Mouse (Mus musculus) gastrocnemius, postnatal 4 days (tissue): Measurements from ENCODE around the gene Tmem87b. TPM values are rescaled to one million over a fixed set of nuclear protein-coding genes. Genes with fewer than 3 reads are reported as not detected.

ENCODE experiments used
- DNase-seq, 2 experiments: peaks; one replicate each; pipeline ENCODE4 v3.0.0; 2021 to 2022; ENCODE audit warnings: low spot score in 2 of 2, mixed read lengths in 2 of 2
- total RNA-seq, 2 experiments: library from RNA; stranded (reverse); gene quantifications; 2 replicates each; pipeline ENCODE4 v1.2.3; 2021

Tmem87b gene
- total RNA-seq, 2 experiments from 2014 or later, result 20.5 to 23.0 TPM

DNA sequence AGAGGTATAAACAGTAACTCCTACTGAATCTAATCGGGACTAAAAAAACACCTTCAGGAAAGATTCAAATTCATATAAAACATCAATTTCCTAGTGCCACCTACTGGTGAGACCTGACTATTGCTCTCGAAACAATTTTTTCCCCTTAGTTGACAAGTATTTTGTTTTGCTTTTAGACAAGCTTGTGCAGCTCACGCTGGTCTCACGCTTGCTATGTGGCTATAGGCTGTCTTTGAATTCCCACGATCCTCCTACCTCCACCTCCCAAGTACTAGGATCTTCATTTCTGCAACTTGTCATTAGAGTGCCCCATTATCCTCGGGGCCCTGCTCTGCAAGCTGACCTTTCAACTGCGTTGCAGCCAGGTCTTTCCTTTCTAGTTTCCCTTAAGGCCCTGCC, 532 bp upstream of the Tmem87b start:
- peak in 1 of 2 experiments; percentile 52 for DNase-seq

DNA sequence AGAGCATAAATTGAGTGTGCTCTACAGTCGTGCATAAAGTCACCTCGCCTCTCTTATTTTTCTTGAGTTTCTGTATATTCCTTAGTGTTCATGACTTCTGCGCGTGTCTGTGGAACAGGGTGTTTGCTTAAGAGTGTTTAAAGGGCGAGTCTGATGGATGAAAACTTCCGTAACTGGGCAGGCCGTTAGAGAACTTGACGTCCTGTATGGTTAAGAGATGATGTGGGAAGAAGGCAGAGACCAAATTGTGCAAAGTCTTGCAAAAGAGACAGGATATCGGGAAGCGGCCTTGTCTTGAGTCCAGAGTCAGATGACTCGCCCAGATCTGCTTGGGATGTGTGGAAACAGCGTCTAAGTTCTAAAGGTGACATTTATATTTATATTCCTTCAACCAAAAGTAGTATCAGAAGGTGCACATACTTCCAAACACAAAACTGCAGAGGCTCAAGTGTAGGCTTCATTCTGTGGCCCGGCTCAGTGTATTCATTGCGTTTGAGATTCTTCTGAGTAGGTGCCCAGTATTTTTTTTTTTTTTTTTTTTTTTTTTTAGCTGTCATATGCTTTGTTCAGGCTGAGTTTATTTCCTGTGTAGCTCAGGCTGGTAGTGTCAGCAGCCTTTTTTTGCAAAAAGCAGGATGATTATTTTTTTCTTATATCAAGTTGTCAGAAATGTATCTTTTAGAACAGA, 1.2 kb downstream of the Tmem87b start:
- DNase-seq, result no peak

DNA sequence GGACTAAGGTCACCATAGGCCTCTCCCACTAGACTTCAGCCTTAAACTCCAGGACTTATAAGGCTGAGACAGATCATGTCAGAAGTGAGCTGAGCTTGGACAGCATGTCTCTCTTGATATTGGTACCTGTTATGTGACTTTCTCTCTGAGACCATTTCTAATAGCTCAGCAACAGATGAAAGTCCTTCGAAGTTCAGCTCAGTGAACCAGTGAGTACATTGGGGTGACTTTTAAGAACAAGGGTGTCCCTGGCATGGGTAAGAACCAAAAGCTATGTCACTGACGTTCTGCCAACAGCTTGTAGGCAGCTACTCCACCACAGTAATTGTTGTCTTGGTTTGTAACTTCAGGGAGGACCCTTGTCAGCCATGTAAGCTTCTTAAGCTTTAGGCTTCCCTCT, 2.7 kb downstream of the Tmem87b start:
- no peak for DNase-seq

DNA sequence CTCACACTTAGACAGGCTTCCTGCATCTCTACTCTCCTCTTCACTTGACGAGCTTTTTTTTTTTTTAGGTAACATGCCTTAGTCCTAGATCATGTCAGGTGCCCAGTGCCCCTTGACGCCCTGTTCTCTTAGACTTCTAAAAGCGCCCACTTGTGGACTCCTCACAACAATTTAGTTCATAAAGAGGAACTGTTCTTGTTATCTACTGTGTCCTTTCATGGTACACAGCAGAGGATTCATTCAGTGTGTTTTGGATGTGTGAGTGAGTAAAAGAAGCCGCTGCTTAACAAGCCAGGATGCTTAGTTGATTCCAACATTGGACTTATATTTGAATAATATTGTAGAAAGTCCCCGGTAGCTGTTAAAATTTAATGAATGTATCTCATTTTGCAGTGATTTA, 6.0 kb downstream of the Tmem87b start:
- no peak for DNase-seq

DNA sequence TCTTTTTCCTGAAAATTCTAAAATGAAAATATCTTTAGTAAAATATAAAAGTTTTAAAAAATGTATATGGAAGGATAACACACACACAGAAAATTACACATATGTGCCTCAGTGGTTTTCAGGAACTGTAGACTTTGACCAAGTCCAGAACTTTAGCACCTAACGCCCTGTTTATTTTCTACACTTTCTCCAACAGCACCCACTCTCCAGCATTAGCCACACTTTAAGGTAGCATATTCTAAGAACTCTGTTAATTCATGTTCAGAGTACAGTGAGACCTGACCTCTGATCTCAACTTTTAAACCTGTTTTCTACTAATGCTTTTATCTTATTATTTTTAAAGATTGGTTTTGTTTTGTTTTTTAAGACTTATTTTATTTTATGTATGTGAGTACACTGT, 9.9 kb downstream of the Tmem87b start:
- DNase-seq, result no peak

DNA sequence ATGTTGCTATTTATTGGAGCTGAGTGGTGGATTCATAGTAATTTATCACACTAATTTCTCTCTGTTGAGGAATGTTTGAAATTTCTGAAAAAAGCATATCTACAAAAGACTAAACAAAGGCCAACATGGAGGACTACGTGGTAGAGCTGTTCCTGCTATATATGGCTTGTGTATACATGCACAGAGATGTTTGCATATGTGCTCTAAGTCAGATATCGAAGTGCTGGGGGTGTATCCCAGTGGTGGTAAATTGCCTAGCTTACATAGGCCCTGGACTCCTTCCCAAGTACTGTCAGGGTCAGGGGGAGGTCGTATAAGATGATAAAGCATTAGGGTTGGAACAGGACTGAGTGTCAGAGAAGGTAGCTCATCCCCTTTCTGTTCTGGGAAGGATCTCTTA, 14.7 kb downstream of the Tmem87b start:
- DNase-seq, result no peak

DNA sequence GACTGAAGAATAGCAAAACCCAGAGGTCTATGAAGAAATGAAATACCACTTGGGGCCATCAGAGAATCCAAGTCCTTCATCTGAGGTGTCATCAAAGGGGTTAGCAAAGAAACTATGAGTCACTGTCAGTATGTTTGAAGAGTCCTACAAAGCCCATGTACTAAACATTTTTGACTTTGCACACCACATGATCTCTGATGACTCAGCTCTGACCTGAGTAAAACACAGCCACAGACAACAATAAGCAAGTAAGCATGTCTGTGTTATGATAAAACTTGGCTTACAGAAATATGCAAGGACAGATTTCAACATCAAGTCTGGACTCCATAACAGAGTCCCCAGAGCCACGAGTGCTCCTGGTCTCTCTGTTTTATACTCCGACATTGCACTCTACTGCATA, 15.1 kb downstream of the Tmem87b start:
- DNase-seq, result no peak

DNA sequence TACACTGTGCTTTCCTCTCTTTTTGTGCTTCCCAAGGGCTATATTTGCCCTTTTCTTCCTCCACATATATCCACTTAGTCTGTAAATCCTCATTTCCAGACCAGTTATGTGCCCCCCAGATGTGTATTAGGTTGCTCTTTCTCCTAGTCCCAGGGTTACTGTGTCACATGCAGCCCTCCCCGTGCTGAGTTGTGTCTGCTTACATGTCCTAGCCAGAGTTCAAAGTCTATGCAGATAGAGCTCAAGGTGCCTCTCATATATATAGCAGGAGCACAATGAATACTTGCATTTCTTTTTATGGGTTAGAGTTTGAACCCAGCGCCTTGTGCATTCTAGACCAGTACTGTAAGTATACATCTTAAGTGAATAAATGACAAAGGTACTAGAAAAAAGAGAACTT, 15.5 kb downstream of the Tmem87b start:
- no peak for DNase-seq

DNA sequence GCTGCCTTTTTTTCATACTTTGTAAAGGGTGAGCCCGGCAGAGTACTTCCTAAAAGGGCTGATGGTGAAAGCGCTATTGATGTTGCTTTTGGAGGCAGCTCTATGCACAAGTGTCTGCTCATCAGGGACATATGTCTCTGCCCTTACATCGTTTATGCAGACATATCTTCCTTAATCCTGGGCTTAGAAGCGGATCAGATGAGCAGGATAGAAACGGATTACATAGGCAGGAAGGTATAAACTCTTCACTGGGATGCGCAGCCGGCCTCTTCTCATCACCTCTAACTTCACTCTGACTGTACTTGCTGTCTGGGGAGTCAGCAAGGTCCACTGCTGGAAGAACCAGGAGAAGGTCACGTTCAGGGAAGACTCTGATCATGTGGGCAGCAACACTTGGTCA, 19.6 kb downstream of the Tmem87b start:
- DNase-seq, result no peak

DNA sequence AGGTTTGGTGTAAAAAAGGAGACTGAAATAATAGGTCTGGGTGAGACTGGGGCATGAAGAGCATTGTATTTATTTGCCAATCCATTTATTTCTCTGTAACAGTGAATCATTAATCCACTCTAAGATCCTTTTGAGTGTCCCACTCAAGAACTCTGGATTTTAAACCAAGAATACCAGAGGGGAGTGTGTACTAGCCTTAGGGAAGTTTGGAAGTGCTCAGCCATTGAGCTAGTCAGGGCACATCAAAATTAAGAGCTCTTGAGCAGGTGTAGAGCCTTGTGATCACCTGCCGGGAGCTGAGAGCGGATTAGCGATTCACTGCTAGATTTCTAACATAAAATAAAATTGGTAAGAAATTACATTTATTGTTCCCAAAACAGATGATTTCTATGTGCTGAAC, 20.7 kb downstream of the Tmem87b start:
- DNase-seq, result no peak

DNA sequence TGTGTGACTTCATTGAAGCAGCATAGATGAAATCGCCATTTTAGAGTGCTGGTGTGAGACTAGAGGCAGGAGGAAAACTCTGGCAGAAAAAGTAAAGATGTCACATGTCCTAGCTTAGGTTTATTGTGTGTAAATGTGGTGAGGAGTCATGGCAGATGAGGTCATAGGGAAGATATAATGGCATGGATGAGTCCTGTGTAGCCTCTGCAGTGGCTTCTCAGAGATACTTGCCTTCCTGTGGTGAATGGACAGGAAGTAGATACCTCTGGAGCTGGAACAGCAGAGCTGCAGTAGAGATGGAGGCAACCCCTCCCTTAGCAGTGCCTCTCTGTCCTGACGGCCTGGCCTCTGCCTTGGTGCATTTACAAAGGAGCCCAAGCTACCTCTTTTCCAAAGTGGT, 21.6 kb downstream of the Tmem87b start:
- no peak for DNase-seq

DNA sequence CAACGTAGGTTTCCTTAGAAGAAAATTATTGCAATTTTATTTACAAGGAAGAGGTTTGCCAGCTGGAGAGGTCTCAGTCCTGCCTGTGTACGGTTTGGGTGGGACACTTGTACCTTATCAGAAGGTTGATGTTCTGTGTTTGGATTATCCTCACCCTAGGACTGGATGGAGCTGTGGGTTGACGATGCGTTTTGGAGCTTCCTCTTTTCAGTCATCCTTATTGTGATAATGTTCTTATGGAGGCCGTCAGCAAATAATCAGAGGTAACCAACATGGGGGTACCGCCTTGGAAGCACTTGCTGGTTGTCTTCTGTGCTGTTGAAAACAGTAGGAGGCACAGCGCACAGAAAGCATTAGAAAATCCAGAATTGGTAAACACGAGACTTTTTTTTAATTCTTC, 24.5 kb downstream of the Tmem87b start:
- DNase-seq, result no peak

DNA sequence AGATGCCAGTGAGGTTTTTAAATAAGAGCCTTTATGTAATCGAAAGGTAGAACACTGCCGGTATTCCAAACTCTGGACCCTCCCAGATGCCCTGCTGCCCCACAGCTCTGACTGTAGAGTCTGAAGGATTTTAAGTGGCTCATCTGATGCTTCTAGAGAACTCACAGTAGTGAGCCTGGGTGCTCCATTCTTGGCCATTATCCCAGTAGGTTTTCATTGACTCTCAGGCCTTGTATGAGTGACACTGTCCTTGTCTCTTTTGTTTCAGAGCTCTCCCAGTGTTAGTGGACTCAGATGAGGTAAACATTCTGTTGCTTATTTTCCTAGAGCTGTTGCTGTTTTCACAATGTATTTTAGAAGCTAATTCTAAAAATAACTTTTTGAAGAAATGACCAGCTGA, 32.1 kb downstream of the Tmem87b start:
- no peak for DNase-seq

DNA sequence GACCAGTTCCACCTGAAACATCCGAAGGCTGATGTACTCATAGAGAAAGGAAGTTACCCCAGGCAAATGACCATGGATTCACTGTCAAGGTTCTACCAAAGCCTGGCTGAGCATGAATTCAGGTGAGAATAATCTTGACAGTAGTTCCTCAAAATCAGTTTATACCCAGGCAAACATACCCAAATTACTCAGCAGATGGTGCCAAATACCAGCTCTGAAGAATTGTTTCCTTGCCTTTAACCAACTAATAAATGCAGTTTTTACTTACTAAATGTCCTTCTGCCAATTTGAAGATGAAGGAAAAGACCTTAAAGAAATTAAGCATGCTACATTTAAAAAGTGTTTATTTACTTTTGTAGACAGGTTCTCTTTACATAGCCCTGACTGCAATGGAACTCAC, 38.8 kb downstream of the Tmem87b start:
- DNase-seq, result no peak

DNA sequence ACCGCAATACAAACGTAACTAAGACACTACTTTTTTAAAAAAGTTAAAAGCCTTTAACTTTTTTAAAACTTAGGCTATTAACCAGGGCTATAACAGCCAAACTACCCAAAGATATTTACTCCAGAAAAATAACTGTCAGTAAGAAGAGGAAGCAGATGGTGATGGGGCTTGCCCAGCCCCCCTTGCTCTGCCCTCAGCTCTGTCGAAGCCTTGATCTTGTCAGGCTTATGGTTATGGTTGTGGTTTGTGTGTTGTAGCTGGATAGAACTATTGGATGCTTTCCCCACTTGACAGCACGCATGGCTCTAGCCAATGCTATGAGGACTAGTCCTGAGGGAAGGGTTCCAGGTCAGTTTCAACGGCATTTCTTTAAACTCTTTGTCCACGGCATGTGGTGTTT, 41.0 kb downstream of the Tmem87b start:
- no peak for DNase-seq

DNA sequence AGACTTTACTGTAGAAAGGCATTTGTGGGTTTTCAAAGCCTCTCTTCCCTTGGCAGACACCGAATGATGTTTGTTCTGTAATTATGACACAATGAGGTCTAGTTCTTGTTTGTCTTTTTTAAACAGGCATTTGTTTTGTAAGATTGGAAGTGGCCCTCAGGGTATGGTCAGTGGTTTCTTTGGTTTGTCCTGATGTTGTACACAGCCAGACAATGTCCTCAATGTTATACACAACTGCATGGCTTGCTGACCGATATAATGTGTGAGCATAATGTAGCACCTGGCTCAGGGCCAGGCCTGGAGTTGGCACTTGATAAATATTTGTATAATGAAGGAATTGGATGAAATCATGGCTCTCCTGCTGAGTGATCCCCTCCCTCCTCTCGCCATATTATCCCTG, 41.9 kb downstream of the Tmem87b start:
- no peak for DNase-seq

DNA sequence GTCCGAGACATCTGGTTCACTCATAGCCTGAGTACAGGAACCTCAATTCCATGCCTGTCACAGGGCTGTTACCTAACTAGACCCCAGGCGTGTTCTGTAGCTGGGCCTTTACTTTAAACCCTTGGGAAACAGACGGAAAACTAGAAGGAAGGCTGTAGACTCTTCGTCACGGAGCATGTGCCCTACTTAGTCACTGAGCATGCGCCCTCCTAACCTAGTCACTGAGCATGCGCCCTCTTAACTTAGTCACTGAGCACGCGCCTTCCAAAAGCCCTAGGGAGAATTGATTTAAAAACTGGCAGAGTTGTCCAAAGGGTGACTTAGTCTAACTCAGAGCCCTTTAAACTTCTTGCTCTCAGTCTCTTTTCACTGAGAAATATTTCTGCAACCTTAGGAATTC, 44.7 kb downstream of the Tmem87b start, which contains the start of gene Fbln7:
TSS of gene Fbln7 (plus strand) at position 346 of the 400 bp plus-strand sequence.
- DNase-seq, result no peak

DNA sequence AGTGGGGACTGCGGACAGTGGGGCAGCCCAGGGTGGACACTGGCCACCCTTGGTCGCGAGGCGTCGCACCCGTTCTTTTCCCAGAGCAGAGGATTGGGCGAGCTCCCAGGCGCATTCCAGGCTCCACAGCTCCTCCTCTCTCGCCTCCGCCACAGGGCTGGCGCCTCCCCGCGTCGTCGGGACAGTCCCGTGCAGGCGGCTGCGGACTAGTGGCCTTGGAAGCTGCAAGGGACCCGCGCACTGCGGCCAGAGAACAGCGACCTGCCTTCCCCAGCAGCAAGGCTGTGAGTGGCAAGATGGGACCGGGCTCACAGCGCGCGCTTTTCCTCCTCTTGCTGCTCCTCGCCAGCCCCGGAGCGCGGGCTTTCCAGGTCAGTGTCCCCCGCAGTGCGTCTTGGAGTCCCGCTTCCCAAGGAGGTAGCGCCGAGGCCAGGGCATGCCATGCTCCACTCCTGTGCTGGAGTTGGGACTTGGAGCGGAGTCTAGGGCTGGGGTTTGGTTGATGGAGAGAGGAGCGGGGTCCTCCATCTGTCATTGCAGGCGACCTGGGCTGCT, 45.9 kb downstream of the Tmem87b start:
- DNase-seq, result peak; percentile 51 to 67

DNA sequence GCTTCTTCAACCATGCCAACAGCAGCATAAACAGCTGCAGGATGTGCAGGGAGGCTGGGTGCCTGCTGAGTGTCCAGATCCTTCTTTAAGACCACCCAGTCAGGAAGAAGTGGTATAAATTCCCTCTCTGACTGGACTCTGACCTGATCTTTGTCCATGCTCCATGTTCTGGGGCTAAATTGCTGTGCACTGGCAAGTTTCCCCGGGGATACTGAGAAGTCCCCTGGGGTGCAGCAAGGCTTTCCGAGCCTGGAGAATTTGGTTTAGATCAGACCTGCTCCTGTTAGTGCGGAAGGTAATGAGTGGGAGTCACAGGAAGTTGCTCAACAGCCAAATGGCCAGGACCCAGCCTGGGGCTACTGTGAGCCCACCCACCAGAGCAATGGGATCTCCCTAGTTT, 47.1 kb downstream of the Tmem87b start:
- DNase-seq, result no peak

DNA sequence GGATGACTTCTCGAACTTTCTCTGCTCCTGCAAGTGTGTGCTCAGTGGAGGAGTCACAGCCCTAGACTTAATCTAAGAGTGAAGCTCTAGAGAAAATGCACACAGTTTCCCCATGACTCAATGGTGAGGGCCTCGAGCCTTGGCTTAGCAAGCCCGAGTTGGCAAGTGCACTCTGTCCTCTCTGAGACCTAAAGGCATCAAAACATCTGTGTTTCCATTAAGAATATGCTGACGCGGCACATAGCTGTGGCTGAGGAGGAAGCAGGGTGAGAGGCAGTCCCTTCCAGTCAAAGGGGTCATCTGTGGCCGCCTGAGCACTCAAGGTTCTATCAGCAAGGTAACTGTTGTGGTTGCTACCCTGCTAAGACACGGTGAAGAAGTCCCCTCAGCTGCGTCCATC, 53.7 kb downstream of the Tmem87b start:
- no peak for DNase-seq

DNA sequence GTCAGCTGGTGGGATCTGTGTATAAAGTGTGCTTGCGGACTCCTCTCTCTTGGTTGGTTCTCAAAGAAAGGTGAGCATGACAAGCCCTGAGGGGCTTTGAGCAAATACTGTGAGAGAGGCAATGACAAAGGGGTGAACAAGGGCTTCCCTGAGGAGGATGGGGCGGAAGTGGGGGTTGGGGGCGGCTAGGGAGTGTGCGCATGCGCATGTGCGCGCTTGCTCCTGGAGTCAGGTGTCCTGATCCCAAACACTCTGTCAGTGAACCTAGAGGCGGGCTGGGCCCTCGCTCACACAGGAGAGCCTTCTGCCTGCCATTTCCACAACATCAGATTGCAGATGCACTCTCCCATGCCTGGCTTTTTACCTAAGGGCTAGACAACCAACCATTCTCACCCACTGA, 54.3 kb downstream of the Tmem87b start:
- DNase-seq, result no peak

DNA sequence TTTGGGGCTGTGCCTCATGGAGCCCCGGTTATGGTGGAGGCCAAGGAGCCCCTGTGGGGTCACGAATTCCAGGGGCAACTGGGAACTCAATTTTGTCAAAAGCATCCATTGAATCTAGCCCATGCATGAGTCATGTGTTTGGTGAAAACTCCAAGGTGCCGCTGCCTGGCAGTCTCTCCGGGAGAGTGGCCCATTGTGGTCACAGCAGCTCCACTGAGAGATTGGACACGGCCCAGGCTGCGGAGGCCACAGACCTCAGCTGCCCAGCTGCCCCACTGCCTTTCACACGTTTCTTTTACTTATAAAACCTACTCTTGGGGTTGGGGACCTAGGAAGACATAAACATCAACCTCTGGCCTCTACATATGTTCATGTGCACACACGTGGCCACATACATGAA, 57.6 kb downstream of the Tmem87b start:
- DNase-seq, result no peak

DNA sequence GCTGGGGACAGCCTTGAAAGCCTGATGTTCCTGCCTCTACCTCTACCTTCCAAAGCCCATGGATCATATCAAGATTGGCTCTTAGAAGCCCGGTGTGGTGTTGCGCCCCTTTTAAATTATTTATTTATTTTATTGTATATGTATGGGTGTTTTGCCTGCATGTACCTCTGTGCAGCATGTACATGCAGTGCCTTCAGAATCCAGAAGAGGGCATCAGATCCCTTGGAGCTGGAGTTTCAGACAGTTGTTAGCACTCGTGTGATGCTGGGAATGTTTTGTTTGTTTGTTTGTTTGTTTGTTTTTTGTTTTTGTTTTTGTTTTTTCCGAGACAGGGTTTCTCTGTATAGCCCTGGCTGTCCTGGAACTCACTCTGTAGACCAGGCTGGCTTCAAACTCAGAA, 63.3 kb downstream of the Tmem87b start:
- DNase-seq, result no peak
